ENCODE assay signal across 24 mouse cellular contexts in genomic region chr15:91268532-91268931, GRCm38 (mm10).
DNase-seq lines count a peak whose midpoint lies in the region; ATAC-seq and TF ChIP-seq lines count a peak whose summit lies in the region.
"Had no signal": no experiment of that assay in that cellular context is flagged by ENCODE, and none has a peak within 500 bp of the region (broad histone marks: within the 10 kb centered on the region; RNA-seq: fewer than 3 reads in every experiment).

No protein-coding gene starts in this region.

- TF ChIP-seq CTCF in liver, adult 2 months (IDR thresholded peaks at IDR 0.05; ENCODE audit: low read depth, low read length), result no peak

- TF ChIP-seq POLR2A in liver, adult 2 months (IDR thresholded peaks at IDR 0.05; ENCODE audit: extremely low read depth, insufficient read depth, low read length), result no peak

- H3K4me2 ChIP-seq in liver, embryonic 12.5 days, result no peak overlapping the region
- H3K4me2 ChIP-seq in intestine, embryonic 16.5 days (ENCODE audit: low read depth, low read length), result no peak overlapping the region
- no peak overlapping the region for H3K4me2 ChIP-seq in forebrain, embryonic 13.5 days
- H3K4me2 ChIP-seq: midbrain, embryonic 13.5 days had no signal

- peak; percentile 87 for DNase-seq in liver, adult 2 months (ENCODE audit: extremely low read depth, low read depth, low spot score)
- DNase-seq in kidney, adult 8-10 months, result peak; percentile 64 to 80
- DNase-seq in kidney, postnatal 25 days, result peak; percentile 61 to 86
- no peak for DNase-seq in ovary, postnatal 36 days (ENCODE audit: low spot score)
- DNase-seq: B cell, adult 2 months; cerebellum, adult 2 months; cerebellum, postnatal 14 days; forebrain, postnatal 0 days; heart, postnatal 14 days; lung, adult 2 months; retina, postnatal 1 day; right cerebral cortex, postnatal 14 days; thymus, adult 2 months; thymus, postnatal 36 days had no signal

- no peaks in the 10 kb centered on the region for H3K9me3 ChIP-seq in liver, embryonic 12.5 days (replicated peaks)
- H3K9me3 ChIP-seq in intestine, embryonic 16.5 days (ENCODE audit: control insufficient read depth, low read length), result no peaks in the 10 kb centered on the region
- no peaks in the 10 kb centered on the region for H3K9me3 ChIP-seq in forebrain, embryonic 13.5 days (replicated peaks)
- H3K9me3 ChIP-seq: hindbrain, embryonic 10.5 days; midbrain, embryonic 13.5 days had no signal

- H3K4me3 ChIP-seq in liver, adult 2 months (ENCODE audit: insufficient read depth, low read depth, low read length), result no peak overlapping the region
- no peak overlapping the region for H3K4me3 ChIP-seq in liver, embryonic 12.5 days
- H3K4me3 ChIP-seq in intestine, embryonic 16.5 days (ENCODE audit: low read length), result no peak overlapping the region
- no peak overlapping the region for H3K4me3 ChIP-seq in forebrain, embryonic 13.5 days
- H3K4me3 ChIP-seq: erythroblast, embryonic 14.5 days; hindbrain, embryonic 10.5 days; layer of hippocampus, adult 2 months; left cerebral cortex, adult 2 months; midbrain, embryonic 13.5 days had no signal

- peaks cover 6% of the 10 kb centered on the region; the same call in 1 of the 2 replicates for H3K4me1 ChIP-seq in liver, adult 2 months (ENCODE audit: control insufficient read depth, insufficient read depth, low read length)
- no peaks in the 10 kb centered on the region for H3K4me1 ChIP-seq in liver, embryonic 12.5 days
- H3K4me1 ChIP-seq in intestine, embryonic 16.5 days (ENCODE audit: control insufficient read depth, insufficient read depth, low read length), result no peaks in the 10 kb centered on the region
- no peaks in the 10 kb centered on the region for H3K4me1 ChIP-seq in forebrain, embryonic 13.5 days
- H3K4me1 ChIP-seq: hindbrain, embryonic 10.5 days; midbrain, embryonic 13.5 days had no signal

- no peak overlapping the region for H3K9ac ChIP-seq in liver, adult 2 months (ENCODE audit: low read depth, low read length)
- no peak overlapping the region for H3K9ac ChIP-seq in liver, embryonic 12.5 days
- H3K9ac ChIP-seq in intestine, embryonic 16.5 days (ENCODE audit: low read depth, low read length), result no peak overlapping the region
- H3K9ac ChIP-seq in forebrain, embryonic 13.5 days, result no peak overlapping the region
- H3K9ac ChIP-seq: forebrain, postnatal 0 days; liver, embryonic 14.5 days; midbrain, embryonic 13.5 days had no signal

- H3K36me3 ChIP-seq in liver, adult 2 months (ENCODE audit: control insufficient read depth, insufficient read depth, low read length), result no peaks in the 10 kb centered on the region
- H3K36me3 ChIP-seq in liver, embryonic 12.5 days, result no peaks in the 10 kb centered on the region
- H3K36me3 ChIP-seq in intestine, embryonic 16.5 days (ENCODE audit: control insufficient read depth, insufficient read depth, low read length), result no peaks in the 10 kb centered on the region
- H3K36me3 ChIP-seq in forebrain, embryonic 13.5 days (ENCODE audit: poor library complexity, severe bottlenecking), result peaks cover 4% of the 10 kb centered on the region; the same call in 1 of the 2 replicates
- H3K36me3 ChIP-seq: hindbrain, embryonic 10.5 days; midbrain, embryonic 13.5 days had no signal

- no peak for ATAC-seq in liver, embryonic 12.5 days
- peak; percentile 95 for ATAC-seq in intestine, embryonic 16.5 days
- no peak for ATAC-seq in forebrain, embryonic 13.5 days
- ATAC-seq: forebrain, postnatal 0 days; hindbrain, embryonic 16.5 days; midbrain, embryonic 13.5 days had no signal

- H3K27ac ChIP-seq in liver, adult 2 months (replicated peaks; ENCODE audit: insufficient read depth, low read depth, low read length), result no peak overlapping the region
- H3K27ac ChIP-seq in liver, embryonic 12.5 days, result no peak overlapping the region
- no peak overlapping the region for H3K27ac ChIP-seq in intestine, embryonic 16.5 days (ENCODE audit: low read length)
- H3K27ac ChIP-seq in forebrain, embryonic 13.5 days, result no peak overlapping the region
- H3K27ac ChIP-seq: hindbrain, embryonic 10.5 days; layer of hippocampus, adult 2 months; left cerebral cortex, adult 2 months; liver, embryonic 14.5 days; midbrain, embryonic 13.5 days had no signal

- peaks cover 2% of the 10 kb centered on the region; the same call in 1 of the 2 replicates for H3K27me3 ChIP-seq in liver, adult 2 months (ENCODE audit: control insufficient read depth, insufficient read depth, low read length)
- H3K27me3 ChIP-seq in liver, embryonic 12.5 days (replicated peaks), result no peaks in the 10 kb centered on the region
- no peaks in the 10 kb centered on the region for H3K27me3 ChIP-seq in intestine, embryonic 16.5 days (replicated peaks; ENCODE audit: control insufficient read depth, insufficient read depth, low read length)
- no peaks in the 10 kb centered on the region for H3K27me3 ChIP-seq in forebrain, embryonic 13.5 days
- H3K27me3 ChIP-seq: midbrain, embryonic 13.5 days had no signal

- WGBS in liver, adult 2 months, result 52% methylated on average over 4 of the region's 4 CpGs
- WGBS in liver, embryonic 12.5 days (ENCODE audit: insufficient replicate concordance), result 73% methylated on average over 4 of the region's 4 CpGs
- 63% methylated on average over 4 of the region's 4 CpGs for WGBS in intestine, embryonic 16.5 days
- whole genome bisulfite sequencing in forebrain, embryonic 13.5 days, result 94% methylated on average over 4 of the region's 4 CpGs

- H3K79me2 ChIP-seq in liver, adult 2 months (ENCODE audit: control insufficient read depth, insufficient read depth, low read length), result no peaks in the 10 kb centered on the region
